Mouse (Mus musculus) cortical plate, adult 2 months (tissue): Measurements from ENCODE around the gene Ankrd33. TPM values are rescaled to one million over a fixed set of nuclear protein-coding genes. Genes with fewer than 3 reads are reported as not detected.

Source experiments
- H3K27ac ChIP-seq: fragments of 200-500 bp; 2 replicates; pipeline ENCODE4 v1.5.1; 2012; ENCODE audit warnings: low read length, control low read depth, inconsistent platforms; ENCODE audit not compliant: insufficient read depth
- H3K4me1 ChIP-seq: fragments of 200-500 bp; 2 replicates; pipeline ENCODE4 v1.6.1; 2011; ENCODE audit warnings: low read length; ENCODE audit not compliant: control insufficient read depth, insufficient read depth
- H3K4me3 ChIP-seq: fragments of 200-500 bp; 2 replicates; pipeline ENCODE4 v1.5.1; 2011; ENCODE audit warnings: mild to moderate bottlenecking, low read length, control low read depth; ENCODE audit not compliant: insufficient read depth
- CTCF ChIP-seq: fragments of 200-500 bp; IDR thresholded peaks from 2 replicates; pipeline ENCODE4 v1.5.1; 2011; ENCODE audit warnings: mild to moderate bottlenecking, control low read depth, low read length; ENCODE audit not compliant: insufficient read depth; ENCODE audit errors: extremely low read depth
- POLR2A ChIP-seq: fragments of 200-500 bp; IDR thresholded peaks from 2 replicates; pipeline ENCODE4 v1.6.1; 2011; ENCODE audit warnings: mild to moderate bottlenecking, low read length, control low read depth; ENCODE audit not compliant: insufficient read depth; ENCODE audit errors: extremely low read depth
- polyA plus RNA-seq: library from polyadenylated mRNA; depleted of rRNA; stranded (reverse); fragments of >200 nt; gene quantifications from 2 replicates; pipeline ENCODE4 v1.2.3, GENCODE M21; 2012; rRNA removed

Gene Ankrd33
- polyA plus RNA-seq, 1 experiment = not detected

- Histone ChIP-seq H3K27ac (no peak overlapping the region), H3K4me1 (peaks cover 5% of the 10 kb centered on the region), H3K4me3 (no peak overlapping the region)
- no peak for TF ChIP-seq POLR2A
- no peak for TF ChIP-seq CTCF
These were observed 39.4 kb downstream of the Ankrd33 start for GRCm38 (mm10) chr15:101154700-101155616.

GRCm38 (mm10) chr15:101160128-101160527 lies 44.6 kb downstream of the Ankrd33 start:
- Histone ChIP-seq H3K27ac (no peak overlapping the region), H3K4me1 (peaks cover 4% of the 10 kb centered on the region; the same call in 1 of the 2 replicates), H3K4me3 (no peak overlapping the region)
- TF ChIP-seq CTCF (no peak), POLR2A (no peak)

DNA sequence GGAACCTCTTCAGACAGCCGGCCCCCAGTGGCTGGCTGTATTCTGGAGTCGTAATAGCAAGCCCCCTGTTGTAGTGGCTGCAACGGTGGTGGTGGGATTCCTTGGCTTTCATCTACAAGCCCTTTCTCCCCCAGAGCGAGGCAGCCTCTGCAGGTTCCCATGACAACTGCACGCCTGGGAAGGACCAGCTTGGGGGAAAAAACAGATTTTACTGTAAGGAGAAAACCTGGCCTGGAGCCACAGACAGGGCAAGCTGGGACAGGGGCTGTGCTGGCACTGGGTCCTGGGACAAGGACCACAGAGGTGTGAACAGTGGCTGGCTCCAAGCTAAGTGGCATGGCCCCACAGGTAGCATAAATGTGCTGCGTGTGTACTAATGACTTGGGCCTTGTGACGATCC lies 45.0 kb downstream of the Ankrd33 start:
- H3K4me1 ChIP-seq = peaks cover 4% of the 10 kb centered on the region; the same call in 1 of the 2 replicates
- no peak overlapping the region for H3K27ac ChIP-seq
- H3K4me3 ChIP-seq = no peak overlapping the region
- TF ChIP-seq CTCF (no peak), POLR2A (no peak)

GRCm38 (mm10) chr15:101161534-101161933 lies 46.0 kb downstream of the Ankrd33 start:
- no peak overlapping the region for H3K27ac ChIP-seq
- peaks cover 4% of the 10 kb centered on the region; the same call in 1 of the 2 replicates for H3K4me1 ChIP-seq
- no peak for TF ChIP-seq CTCF
- TF ChIP-seq POLR2A = no peak
- H3K4me3 ChIP-seq = no peak overlapping the region

DNA sequence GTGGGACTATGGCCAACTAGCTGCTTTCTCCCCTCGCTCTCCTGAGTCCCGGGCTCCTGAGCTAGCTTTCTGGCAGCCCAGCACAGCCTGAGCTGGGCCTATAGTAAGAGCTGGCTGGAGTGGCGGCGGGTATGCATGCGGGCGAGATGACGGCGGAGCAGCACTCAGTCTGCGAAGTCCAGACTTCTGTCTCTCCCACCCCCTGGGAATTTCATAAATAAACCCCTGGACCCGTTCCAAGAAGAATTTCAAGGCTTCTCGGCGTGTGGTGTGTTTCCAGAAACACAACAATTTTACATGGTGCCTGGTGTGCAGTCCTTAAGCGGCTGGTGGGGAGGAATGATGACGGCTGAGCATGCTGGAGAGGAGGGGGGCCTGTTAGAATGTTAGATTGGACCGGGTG lies 47.5 kb downstream of the Ankrd33 start:
- H3K4me3 ChIP-seq = no peak overlapping the region
- H3K4me1 ChIP-seq = peaks cover 4% of the 10 kb centered on the region; the same call in 1 of the 2 replicates
- no peak overlapping the region for H3K27ac ChIP-seq
- no peak for TF ChIP-seq POLR2A
- TF ChIP-seq CTCF = no peak

DNA sequence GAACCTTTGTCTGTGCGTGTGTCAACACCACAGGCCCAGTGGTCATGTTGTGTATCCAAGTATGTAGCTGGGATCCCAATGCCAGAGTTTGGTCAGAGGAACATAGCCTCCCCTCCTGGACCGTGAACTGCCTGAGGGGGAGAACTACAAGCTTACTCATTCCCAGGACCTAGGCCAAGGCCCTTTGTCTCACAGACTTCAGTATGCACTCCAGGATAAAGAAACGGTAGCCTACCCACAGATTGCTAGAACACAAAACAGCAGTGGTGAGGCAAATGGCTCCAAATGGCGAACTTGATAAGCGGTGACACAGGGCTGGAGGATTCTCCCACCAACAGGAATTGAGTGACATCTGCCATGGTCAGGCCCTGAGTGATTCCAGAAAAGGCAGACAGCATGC lies 48.3 kb downstream of the Ankrd33 start:
- Histone ChIP-seq H3K27ac (no peak overlapping the region), H3K4me1 (peaks cover 4% of the 10 kb centered on the region; the same call in 1 of the 2 replicates)

DNA sequence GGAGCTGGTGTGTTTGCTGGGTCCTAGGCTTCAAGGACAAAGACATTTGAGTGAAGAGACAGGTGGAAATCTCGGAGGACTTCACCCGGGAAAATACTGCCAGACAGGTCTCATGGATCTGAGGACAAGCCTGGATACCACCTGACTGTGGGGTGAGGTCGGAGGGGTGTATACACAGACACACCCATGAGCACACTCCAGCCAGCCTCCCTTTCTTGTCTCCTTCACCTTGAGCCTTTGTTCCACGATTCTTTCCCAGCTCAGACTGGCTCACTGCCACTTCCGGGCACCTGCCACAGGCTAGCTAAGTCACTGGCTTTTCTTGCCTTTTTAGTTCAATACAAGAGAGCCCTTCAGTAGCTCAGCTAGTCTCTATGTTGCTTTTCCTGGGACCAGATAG lies 48.7 kb downstream of the Ankrd33 start:
- TF ChIP-seq CTCF (no peak), POLR2A (no peak)
- peaks cover 4% of the 10 kb centered on the region; the same call in 1 of the 2 replicates for H3K4me1 ChIP-seq
- H3K4me3 ChIP-seq = no peak overlapping the region
- no peak overlapping the region for H3K27ac ChIP-seq

More for the DNA sequence above, 48.3 kb downstream of the Ankrd33 start:
- no peak overlapping the region for H3K4me3 ChIP-seq
- no peak for TF ChIP-seq CTCF

DNA sequence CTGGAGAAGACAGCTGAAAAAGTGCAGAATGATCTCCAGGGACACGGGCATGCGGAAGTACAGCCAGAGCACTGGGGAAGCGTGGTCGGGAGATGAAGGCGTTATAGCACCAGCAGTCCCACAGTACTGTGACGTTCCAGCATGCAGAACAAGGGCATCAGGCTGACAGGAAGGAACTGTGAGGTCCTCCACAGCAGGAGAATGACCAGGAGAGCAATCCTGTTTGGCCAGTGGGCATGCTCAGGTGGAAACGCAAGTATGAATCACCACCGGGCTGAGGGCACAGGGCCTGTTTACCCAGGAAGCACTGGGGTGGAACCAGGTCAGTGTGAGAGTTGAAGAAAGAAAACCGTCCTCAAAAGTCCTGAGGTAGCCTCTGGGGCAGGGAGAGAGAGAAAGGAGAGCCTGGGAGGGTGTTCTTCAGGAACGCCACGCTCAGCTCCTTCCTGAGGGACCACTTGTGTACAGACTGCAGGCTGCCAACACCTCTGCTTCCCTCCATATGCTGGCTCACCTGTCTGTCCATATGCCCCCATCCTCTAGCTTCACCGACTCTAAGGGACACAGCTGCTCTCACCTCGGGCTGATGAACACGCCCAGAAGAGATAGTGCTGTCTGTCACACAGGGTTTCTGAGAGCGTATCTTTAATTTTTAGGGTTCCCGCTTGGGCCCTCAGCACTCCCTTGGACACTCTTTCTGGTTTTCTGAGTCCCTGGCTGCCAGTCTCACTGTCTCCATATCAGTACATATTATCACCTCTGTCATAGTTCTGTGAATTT lies 50.3 kb downstream of the Ankrd33 start:
- H3K4me3 ChIP-seq = no peak overlapping the region
- TF ChIP-seq POLR2A (no peak), CTCF (no peak)
- H3K4me1 ChIP-seq = 0 out of 2 replicates have a peak, but pooled peaks cover 2% of the 10 kb centered on the region
- no peak overlapping the region for H3K27ac ChIP-seq

- Histone ChIP-seq H3K4me1 (0 out of 2 replicates have a peak, but pooled peaks cover 2% of the 10 kb centered on the region), H3K4me3 (no peak overlapping the region)
- TF ChIP-seq POLR2A (no peak), CTCF (no peak)
These were observed 52.0 kb downstream of the Ankrd33 start for GRCm38 (mm10) chr15:101167553-101167952.

More at GRCm38 (mm10) chr15:101167553-101167952, 52.0 kb downstream of the Ankrd33 start:
- no peak overlapping the region for H3K27ac ChIP-seq

Other genes starting within 250 kb of the Ankrd33 start
- 111 and 115 TPM in 2 replicates for gene Scn8a, start 245.9 kb upstream of the Ankrd33 start, polyA plus RNA-seq
- not detected in 2 replicates for gene Gm47841, start 68.4 kb upstream of the Ankrd33 start, polyA plus RNA-seq
- gene Fignl2, start 37.2 kb upstream of the Ankrd33 start, polyA plus RNA-seq = 0.77 and 0.87 TPM in 2 replicates
- 20.9 and 24.7 TPM in 2 replicates for gene Acvrl1, start 12.8 kb downstream of the Ankrd33 start, polyA plus RNA-seq
- 70.5 and 73.9 TPM in 2 replicates for gene Acvr1b, start 58.3 kb downstream of the Ankrd33 start, polyA plus RNA-seq
- 39.7 and 41.0 TPM in 2 replicates for gene Grasp, start 108.4 kb downstream of the Ankrd33 start, polyA plus RNA-seq
- 76.6 and 103 TPM in 2 replicates for gene Nr4a1, start 138.5 kb downstream of the Ankrd33 start, polyA plus RNA-seq
- 55.3 and 56.0 TPM in 2 replicates for gene Atg101, start 168.5 kb downstream of the Ankrd33 start, polyA plus RNA-seq
- 0.13 and 0.23 TPM in 2 replicates for gene 6030408B16Rik, start 177.5 kb downstream of the Ankrd33 start, polyA plus RNA-seq